Mouse (Mus musculus) limb, embryonic 14.5 days (tissue): ENCODE measurements at regions not wholly inside any gene's neighbourhood (a gene's known extent, or its start where the extent isn't known, plus 50 kb on each side); places are given as distances from the start of the nearest gene placed in this dataset.

Experiments
- ATAC-seq: fragments of 200-750 bp; cut with Nextera tagmentation; 2 replicates; pipeline ENCODE4 v1.8.0; 2017; ENCODE audit warnings: low read depth, moderate number of reproducible peaks, moderate TSS enrichment; ENCODE audit not compliant: low FRiP score
- DNase-seq: peaks from one replicate; pipeline ENCODE4 v3.0.0-alpha.2; 2015; ENCODE audit warnings: low spot score
- H3K27ac ChIP-seq: fragments of 300-500 bp; sonication (generic); replicated peaks from 2 replicates; pipeline ENCODE4 v1.5.1; 2014; ENCODE audit warnings: low read depth, mild to moderate bottlenecking, low read length, moderate library complexity, mixed read lengths
- H3K27me3 ChIP-seq: fragments of 300-500 bp; sonication (generic); 2 replicates; pipeline ENCODE4 v1.6.1; 2014; ENCODE audit warnings: low read length, mixed read lengths; ENCODE audit not compliant: control insufficient read depth, insufficient read depth
- H3K36me3 ChIP-seq: fragments of 300-500 bp; sonication (generic); 2 replicates; pipeline ENCODE4 v1.6.1; 2014; ENCODE audit warnings: mild to moderate bottlenecking, low read length, moderate library complexity, mixed read lengths; ENCODE audit not compliant: control insufficient read depth, insufficient read depth
- H3K4me1 ChIP-seq: fragments of 300-500 bp; sonication (generic); 2 replicates; pipeline ENCODE4 v1.6.1; 2014; ENCODE audit warnings: antibody characterized with exemption, low read length, mixed read lengths; ENCODE audit not compliant: control insufficient read depth, insufficient read depth
- H3K4me2 ChIP-seq: fragments of 300-500 bp; sonication (generic); replicated peaks from 2 replicates; pipeline ENCODE4 v1.6.1; 2014; ENCODE audit warnings: low read depth, mild to moderate bottlenecking, low read length, moderate library complexity; ENCODE audit not compliant: severe bottlenecking
- H3K4me3 ChIP-seq: fragments of 300-500 bp; sonication (generic); replicated peaks from 2 replicates; pipeline ENCODE4 v1.5.1; 2014; ENCODE audit warnings: low read length
- H3K9ac ChIP-seq: fragments of 300-500 bp; sonication (generic); 2 replicates; pipeline ENCODE4 v1.6.1; 2014; ENCODE audit warnings: mild to moderate bottlenecking, low read depth, low read length, moderate library complexity; ENCODE audit not compliant: severe bottlenecking
- H3K9me3 ChIP-seq: fragments of 300-500 bp; sonication (generic); 2 replicates; pipeline ENCODE4 v1.6.1; 2016; ENCODE audit warnings: low read length; ENCODE audit not compliant: control insufficient read depth
- POLR2A ChIP-seq: fragments of 200-500 bp; IDR thresholded peaks from 2 replicates; pipeline ENCODE4 v1.8.0; 2012; ENCODE audit warnings: inconsistent platforms, mild to moderate bottlenecking, moderate library complexity, borderline replicate concordance; ENCODE audit not compliant: insufficient read depth, insufficient read length; ENCODE audit errors: extremely low read depth
- WGBS: fragments of 180-500 bp; shearing (Covaris S2); extraction: QIAGEN DNeasy Blood & Tissue Kit; methylation state at CpG from one replicate; pipeline ENCODE4 v1.1.7; 2014; 5-methylcytosine and 5-hydroxymethylcytosine counted together

DNA sequence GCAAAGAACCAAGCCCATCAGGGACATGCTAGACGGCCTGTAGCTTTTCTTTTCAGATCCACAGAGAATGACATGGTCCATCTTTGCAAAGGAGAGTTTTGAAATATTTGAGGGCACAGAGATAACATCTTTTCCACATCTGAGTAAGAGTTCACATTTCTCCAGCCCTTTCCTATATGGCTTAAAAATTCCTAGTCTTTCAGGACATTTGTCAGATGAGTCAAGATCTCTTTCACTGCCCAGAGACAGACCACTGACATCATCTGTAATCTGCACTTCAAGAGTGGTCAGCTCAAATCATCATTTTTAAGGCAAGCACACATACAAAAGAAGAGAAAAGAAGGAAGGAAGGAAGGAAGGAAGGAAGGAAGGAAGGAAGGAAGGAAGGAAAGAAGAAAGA lies 397.3 kb downstream of the Ttll7 start:
- Histone ChIP-seq H3K4me2 (no peak overlapping the region), H3K4me1 (no peaks in the 10 kb centered on the region), H3K36me3 (no peaks in the 10 kb centered on the region), H3K9me3 (no peaks in the 10 kb centered on the region), H3K4me3 (no peak overlapping the region), H3K9ac (no peak overlapping the region), H3K27ac (no peak overlapping the region), H3K27me3 (no peaks in the 10 kb centered on the region)
- WGBS = 91% methylated on average over 1 of the region's 1 CpGs
- no peak for TF ChIP-seq POLR2A
- DNase-seq = no peak
- ATAC-seq = no peak

DNA sequence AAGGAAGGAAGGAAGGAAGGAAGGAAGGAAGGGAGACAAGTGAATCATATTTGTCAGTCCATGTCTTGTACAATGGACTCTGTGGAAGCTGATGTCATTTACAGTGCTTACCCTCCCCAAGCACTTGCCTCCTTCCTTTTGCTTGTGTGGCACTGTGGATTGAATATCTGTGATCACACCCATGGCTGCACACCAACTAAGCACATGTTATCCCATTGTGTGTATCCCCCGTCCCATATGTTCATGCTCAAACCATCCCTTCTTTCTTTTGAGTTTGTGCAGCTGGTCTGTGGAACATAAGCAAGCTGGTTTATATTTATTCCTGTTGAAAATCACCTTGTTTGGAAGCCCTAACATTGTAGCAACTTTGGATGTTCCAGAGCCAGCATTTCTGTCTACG lies 397.7 kb downstream of the Ttll7 start:
- H3K9me3 ChIP-seq = no peaks in the 10 kb centered on the region
- no peaks in the 10 kb centered on the region for H3K4me1 ChIP-seq
- ATAC-seq (no peak), DNase-seq (no peak)
- no peaks in the 10 kb centered on the region for H3K36me3 ChIP-seq
- no peak overlapping the region for H3K9ac ChIP-seq
- WGBS = 83% methylated on average over 2 of the region's 2 CpGs
- no peak overlapping the region for H3K27ac ChIP-seq
- no peak for TF ChIP-seq POLR2A
- no peak overlapping the region for H3K4me3 ChIP-seq
- no peaks in the 10 kb centered on the region for H3K27me3 ChIP-seq
- no peak overlapping the region for H3K4me2 ChIP-seq

DNA sequence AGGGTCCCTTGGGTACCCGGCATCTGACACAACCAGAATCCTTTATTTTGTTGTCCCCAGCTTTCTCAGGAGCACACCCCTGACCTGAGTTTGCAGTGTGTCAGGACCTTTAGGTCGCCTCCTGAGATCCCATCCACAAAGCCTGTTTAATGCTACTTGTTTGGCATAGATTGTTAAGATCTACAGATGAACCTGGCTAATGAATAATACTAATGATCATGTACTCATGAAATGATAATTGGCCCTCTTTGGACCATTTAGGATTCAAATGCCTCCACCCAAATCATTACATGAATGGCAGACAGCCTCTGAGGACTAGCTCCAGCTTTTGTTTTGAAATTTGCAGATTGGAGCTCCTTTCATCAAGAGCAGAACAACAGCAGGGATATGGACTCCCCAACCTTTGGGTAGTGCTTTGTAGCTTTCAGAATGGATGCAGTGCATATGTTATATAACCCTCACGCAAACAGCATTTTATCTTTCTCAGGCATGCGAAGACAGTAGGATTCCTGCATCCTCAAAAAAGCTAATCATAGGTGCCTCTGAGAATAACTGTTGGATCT lies 400.1 kb downstream of the Ttll7 start:
- no peak for DNase-seq
- no peak overlapping the region for H3K4me2 ChIP-seq
- no peak for ATAC-seq
- no peak overlapping the region for H3K4me3 ChIP-seq
- H3K36me3 ChIP-seq = no peaks in the 10 kb centered on the region
- WGBS = 69% methylated on average over 4 of the region's 4 CpGs
- no peak overlapping the region for H3K27ac ChIP-seq
- H3K9ac ChIP-seq = no peak overlapping the region
- H3K9me3 ChIP-seq = no peaks in the 10 kb centered on the region
- no peak for TF ChIP-seq POLR2A
- H3K27me3 ChIP-seq = no peaks in the 10 kb centered on the region
- H3K4me1 ChIP-seq = no peaks in the 10 kb centered on the region

DNA sequence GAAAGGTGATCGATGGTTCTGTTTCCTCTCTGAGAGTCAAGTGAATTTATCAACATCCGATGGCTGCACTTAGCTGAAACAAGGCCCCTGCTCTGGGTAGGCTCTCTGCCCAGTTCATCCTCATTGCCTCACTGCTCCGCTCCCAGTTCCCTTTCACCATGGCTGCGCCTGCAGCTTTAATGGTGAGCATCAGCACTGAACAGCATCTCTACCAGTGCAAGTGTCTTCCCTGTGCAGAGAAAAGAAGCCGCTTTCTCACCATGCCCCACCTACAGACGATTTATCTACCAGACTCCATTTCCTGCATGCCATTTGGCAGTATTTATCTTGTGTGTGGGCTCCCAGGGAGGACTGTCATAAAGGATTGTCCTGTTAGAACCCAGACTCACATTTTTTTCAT lies 400.6 kb downstream of the Ttll7 start:
- Histone ChIP-seq H3K4me2 (no peak overlapping the region), H3K4me3 (no peak overlapping the region), H3K27me3 (no peaks in the 10 kb centered on the region), H3K27ac (no peak overlapping the region), H3K4me1 (no peaks in the 10 kb centered on the region), H3K36me3 (no peaks in the 10 kb centered on the region), H3K9ac (no peak overlapping the region), H3K9me3 (no peaks in the 10 kb centered on the region)
- DNase-seq (no peak), ATAC-seq (no peak)
- 48% methylated on average over 6 of the region's 6 CpGs for WGBS
- TF ChIP-seq POLR2A = no peak

DNA sequence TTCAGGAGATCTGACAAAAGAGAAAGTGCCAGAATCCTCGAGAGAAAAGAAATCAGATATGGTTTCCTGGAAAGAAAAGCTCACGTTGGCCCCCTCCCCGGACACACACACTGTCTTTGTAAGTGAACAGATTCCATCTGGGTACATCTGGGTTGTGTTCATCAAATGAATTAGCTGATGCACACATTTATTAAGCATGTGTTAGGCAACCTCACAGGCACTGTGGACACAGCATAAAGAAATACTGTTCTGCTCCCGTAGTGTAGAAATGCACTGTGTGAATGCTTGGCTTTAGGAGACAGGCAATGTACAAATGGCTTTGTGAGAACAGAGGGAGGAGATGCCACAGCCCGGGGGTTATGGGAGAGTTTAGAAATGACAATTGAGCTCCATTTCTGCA lies 402.3 kb downstream of the Ttll7 start:
- no peaks in the 10 kb centered on the region for H3K4me1 ChIP-seq
- DNase-seq = no peak
- TF ChIP-seq POLR2A = no peak

More for the DNA sequence above, 402.3 kb downstream of the Ttll7 start:
- Histone ChIP-seq H3K4me2 (no peak overlapping the region), H3K9ac (no peak overlapping the region), H3K27ac (no peak overlapping the region), H3K4me3 (no peak overlapping the region), H3K27me3 (no peaks in the 10 kb centered on the region), H3K36me3 (no peaks in the 10 kb centered on the region), H3K9me3 (no peaks in the 10 kb centered on the region)
- no peak for ATAC-seq
- WGBS = 47% methylated on average over 5 of the region's 5 CpGs
